8 mouse cellular contexts compared by ENCODE assay signal in the genomic region with DNA sequence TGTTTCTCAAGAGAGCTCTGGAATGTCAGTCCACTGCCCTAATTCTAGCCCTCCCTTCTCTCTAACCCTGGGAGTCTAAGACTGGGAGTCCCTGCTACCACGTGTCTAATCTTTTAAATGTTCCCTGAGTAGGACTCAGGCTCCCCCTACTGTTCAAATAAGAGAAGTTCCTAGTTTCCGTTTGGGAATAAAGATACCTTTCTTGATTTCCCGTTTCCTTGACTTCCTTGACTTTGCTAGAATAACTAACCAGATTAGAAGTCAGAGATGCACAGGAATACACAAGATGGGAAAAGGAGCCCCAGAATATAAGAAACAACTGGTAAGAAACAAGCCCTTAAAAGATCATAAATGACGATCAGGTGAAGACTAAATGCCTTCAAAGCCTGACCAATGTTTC. TPM values are rescaled to one million over a fixed set of nuclear protein-coding genes. Genes with fewer than 3 reads are reported as not detected.
DNase-seq lines count a peak whose midpoint lies in the region; ATAC-seq lines count a peak whose summit lies in the region.

No protein-coding gene starts in this region.

- H3K9me3 ChIP-seq in kidney, embryonic 16.5 days (ENCODE audit: low read length): no peaks in the 10 kb centered on the region
- H3K9me3 ChIP-seq in forebrain, embryonic 16.5 days (ENCODE audit: control insufficient read depth, low read length): no peaks in the 10 kb centered on the region
- no peaks in the 10 kb centered on the region for H3K9me3 ChIP-seq in liver, embryonic 11.5 days (ENCODE audit: control insufficient read depth, low read length)

- intact Hi-C loops in gastrocnemius, postnatal 14 days (cut with DNase I; ENCODE audit: low total_unique reads): no loop called here

- H3K27ac ChIP-seq in kidney, embryonic 16.5 days (ENCODE audit: low read length): peak overlapping the region; percentile 95
- H3K27ac ChIP-seq in forebrain, embryonic 16.5 days (ENCODE audit: low read length): no peak overlapping the region; the same call in 1 of the 2 replicates
- peak overlapping the region; percentile 83; the same call in 1 of the 2 replicates for H3K27ac ChIP-seq in liver, embryonic 11.5 days (ENCODE audit: low read depth, low read length)

- H3K9ac ChIP-seq in kidney, embryonic 16.5 days (replicated peaks; ENCODE audit: low read length): peak overlapping the region; percentile 76
- no peak overlapping the region; the same call in 1 of the 2 replicates for H3K9ac ChIP-seq in forebrain, embryonic 16.5 days (replicated peaks; ENCODE audit: low read depth, low read length)
- peak overlapping the region; percentile 77 for H3K9ac ChIP-seq in liver, embryonic 11.5 days (ENCODE audit: low read depth, low read length)

- 11% methylated on average over 4 of the region's 4 CpGs for WGBS in kidney, embryonic 16.5 days
- WGBS in forebrain, embryonic 16.5 days: 15% methylated on average over 4 of the region's 4 CpGs
- 10% methylated on average over 4 of the region's 4 CpGs for WGBS in liver, embryonic 11.5 days

- no peak for DNase-seq in kidney, postnatal 10 days
- peak; percentile 77 for DNase-seq in adipocyte (ENCODE audit: low spot score)
- no peak for DNase-seq in liver, embryonic 11.5 days (ENCODE audit: low spot score)
- peak; percentile 86 for DNase-seq in retina, embryonic 14.5 days (ENCODE audit: low spot score)
- DNase-seq in gastrocnemius, postnatal 14 days: no peak

- peaks cover 37% of the 10 kb centered on the region for H3K36me3 ChIP-seq in kidney, embryonic 16.5 days (ENCODE audit: insufficient read depth, low read length)
- H3K36me3 ChIP-seq in forebrain, embryonic 16.5 days (ENCODE audit: control insufficient read depth, insufficient read depth): peaks cover 20% of the 10 kb centered on the region
- H3K36me3 ChIP-seq in liver, embryonic 11.5 days (ENCODE audit: control insufficient read depth, insufficient read depth, low read length): peaks cover 26% of the 10 kb centered on the region

- no peaks in the 10 kb centered on the region for H3K27me3 ChIP-seq in kidney, embryonic 16.5 days (ENCODE audit: insufficient read depth, low read length)
- no peaks in the 10 kb centered on the region for H3K27me3 ChIP-seq in forebrain, embryonic 16.5 days (replicated peaks; ENCODE audit: control insufficient read depth, insufficient read depth, low read length)
- no peaks in the 10 kb centered on the region for H3K27me3 ChIP-seq in liver, embryonic 11.5 days (replicated peaks; ENCODE audit: control insufficient read depth, insufficient read depth, low read length)

- peak overlapping the region; percentile 63 for H3K4me2 ChIP-seq in kidney, embryonic 16.5 days (replicated peaks; ENCODE audit: low read depth, low read length)
- peak overlapping the region; percentile 80 for H3K4me2 ChIP-seq in forebrain, embryonic 16.5 days (ENCODE audit: low read length)
- peak overlapping the region; percentile 78 for H3K4me2 ChIP-seq in liver, embryonic 11.5 days

- ATAC-seq in kidney, embryonic 16.5 days (ENCODE audit: low FRiP score, low TSS enrichment): no peak
- ATAC-seq in forebrain, embryonic 16.5 days: no peak
- no peak for ATAC-seq in liver, embryonic 11.5 days (replicated peaks; ENCODE audit: low FRiP score)
- ATAC-seq in megakaryocyte-erythroid progenitor cell, adult 5-6 weeks (replicated peaks; ENCODE audit: low FRiP score, low TSS enrichment, poor library complexity, severe bottlenecking): no peak

- H3K4me1 ChIP-seq in kidney, embryonic 16.5 days (ENCODE audit: insufficient read depth, low read length): peaks cover 6% of the 10 kb centered on the region
- H3K4me1 ChIP-seq in forebrain, embryonic 16.5 days (replicated peaks; ENCODE audit: control insufficient read depth, insufficient read depth, low read length): peaks cover 13% of the 10 kb centered on the region
- H3K4me1 ChIP-seq in liver, embryonic 11.5 days (replicated peaks; ENCODE audit: control insufficient read depth, insufficient read depth, low read length): peaks cover 7% of the 10 kb centered on the region; the same call in 1 of the 2 replicates

- H3K4me3 ChIP-seq in kidney, embryonic 16.5 days (ENCODE audit: low read length): peak overlapping the region; percentile 91
- peak overlapping the region; percentile 83 for H3K4me3 ChIP-seq in forebrain, embryonic 16.5 days (replicated peaks; ENCODE audit: low read length)
- peak overlapping the region; percentile 68 for H3K4me3 ChIP-seq in liver, embryonic 11.5 days (ENCODE audit: low read depth, low read length)

RNA-seq across cellular contexts. Expression of gene Zc3h10, which starts 1.2 kb away (rescaled TPM):
- 16.2 and 16.6 TPM in 2 replicates for polyA plus RNA-seq in kidney, embryonic 16.5 days (2015; fragmentation: Nextera tagmentation; extraction: Ambion mirVana)
- polyA plus RNA-seq in forebrain, embryonic 16.5 days (2015; fragmentation: Nextera tagmentation; extraction: Ambion mirVana): 20.9 and 21.7 TPM in 2 replicates
- polyA plus RNA-seq in liver, embryonic 11.5 days (2014; fragmentation: Nextera tagmentation; extraction: Ambion mirVana): 9.9 and 11.1 TPM in 2 replicates
- 5.6 and 6.7 TPM in 2 replicates for total RNA-seq in megakaryocyte-erythroid progenitor cell, adult 5-6 weeks (2014; fragmentation: Nextera tagmentation)
- total RNA-seq in megakaryocyte-erythroid progenitor cell, adult 5-6 weeks (2017): 8.3 and 10.2 TPM in 2 replicates
- 1 to 10 TPM; 5.0 to 6.4 TPM for total RNA-seq in gastrocnemius, postnatal 14 days (2021)

RNA-seq across cellular contexts. Expression of gene Rpl41, which starts 2.7 kb away (rescaled TPM):
- 3,659 and 3,733 TPM in 2 replicates for polyA plus RNA-seq in kidney, embryonic 16.5 days (2015; fragmentation: Nextera tagmentation; extraction: Ambion mirVana)
- 2,032 and 2,064 TPM in 2 replicates for polyA plus RNA-seq in forebrain, embryonic 16.5 days (2015; fragmentation: Nextera tagmentation; extraction: Ambion mirVana)
- 3,476 and 3,859 TPM in 2 replicates for polyA plus RNA-seq in liver, embryonic 11.5 days (2014; fragmentation: Nextera tagmentation; extraction: Ambion mirVana)
- 7,210 and 7,602 TPM in 2 replicates for total RNA-seq in megakaryocyte-erythroid progenitor cell, adult 5-6 weeks (2014; fragmentation: Nextera tagmentation)
- total RNA-seq in megakaryocyte-erythroid progenitor cell, adult 5-6 weeks (2017): 3,211 and 3,934 TPM in 2 replicates
- 1,000 to 10,000 TPM; 1,413 to 1,625 TPM for total RNA-seq in gastrocnemius, postnatal 14 days (2021)

RNA-seq across cellular contexts. Expression of gene Pa2g4, which starts 19.4 kb away (rescaled TPM):
- polyA plus RNA-seq in kidney, embryonic 16.5 days (2015; fragmentation: Nextera tagmentation; extraction: Ambion mirVana): 200 and 203 TPM in 2 replicates
- 149 and 152 TPM in 2 replicates for polyA plus RNA-seq in forebrain, embryonic 16.5 days (2015; fragmentation: Nextera tagmentation; extraction: Ambion mirVana)
- polyA plus RNA-seq in liver, embryonic 11.5 days (2014; fragmentation: Nextera tagmentation; extraction: Ambion mirVana): 384 and 397 TPM in 2 replicates
- total RNA-seq in megakaryocyte-erythroid progenitor cell, adult 5-6 weeks (2014; fragmentation: Nextera tagmentation): 419 and 446 TPM in 2 replicates
- 426 and 489 TPM in 2 replicates for total RNA-seq in megakaryocyte-erythroid progenitor cell, adult 5-6 weeks (2017)
- total RNA-seq in gastrocnemius, postnatal 14 days (2021): 10 to 100 TPM; 50.2 to 54.0 TPM

RNA-seq across cellular contexts. Expression of gene Esyt1, which starts 20.7 kb away (rescaled TPM):
- polyA plus RNA-seq in kidney, embryonic 16.5 days (2015; fragmentation: Nextera tagmentation; extraction: Ambion mirVana): 23.2 and 24.2 TPM in 2 replicates
- polyA plus RNA-seq in forebrain, embryonic 16.5 days (2015; fragmentation: Nextera tagmentation; extraction: Ambion mirVana): 9.0 and 9.6 TPM in 2 replicates
- polyA plus RNA-seq in liver, embryonic 11.5 days (2014; fragmentation: Nextera tagmentation; extraction: Ambion mirVana): 19.1 TPM in 2 replicates
- total RNA-seq in megakaryocyte-erythroid progenitor cell, adult 5-6 weeks (2014; fragmentation: Nextera tagmentation): 49.7 and 53.8 TPM in 2 replicates
- total RNA-seq in megakaryocyte-erythroid progenitor cell, adult 5-6 weeks (2017): 59.2 and 66.2 TPM in 2 replicates
- total RNA-seq in gastrocnemius, postnatal 14 days (2021): 10 to 100 TPM; 21.6 to 24.0 TPM

RNA-seq across cellular contexts. Expression of gene Erbb3, which starts 43.1 kb away (rescaled TPM):
- 11.5 and 12.8 TPM in 2 replicates for polyA plus RNA-seq in kidney, embryonic 16.5 days (2015; fragmentation: Nextera tagmentation; extraction: Ambion mirVana)
- polyA plus RNA-seq in forebrain, embryonic 16.5 days (2015; fragmentation: Nextera tagmentation; extraction: Ambion mirVana): 0.46 and 0.62 TPM in 2 replicates
- 3.0 and 3.7 TPM in 2 replicates for polyA plus RNA-seq in liver, embryonic 11.5 days (2014; fragmentation: Nextera tagmentation; extraction: Ambion mirVana)
- 1.9 and 3.2 TPM in 2 replicates for total RNA-seq in megakaryocyte-erythroid progenitor cell, adult 5-6 weeks (2014; fragmentation: Nextera tagmentation)
- 0.09 and 1.2 TPM in 2 replicates for total RNA-seq in megakaryocyte-erythroid progenitor cell, adult 5-6 weeks (2017)
- 1 to 10 TPM; 4.8 to 7.2 TPM for total RNA-seq in gastrocnemius, postnatal 14 days (2021)

Comparison
In these comparisons a context has a peak if more than half of its experiments do, and no peak if none do; other contexts are left out.
1. DNase-seq: peak in adipocyte (single experiment) and retina, embryonic 14.5 days (single experiment); none in kidney, postnatal 10 days (single experiment), liver, embryonic 11.5 days (single experiment) and gastrocnemius, postnatal 14 days (single experiment).
2. Peak in every context shown above with its lines, with median percentiles within 50 percentile points of each other: H3K4me2 ChIP-seq and H3K4me3 ChIP-seq.